Mouse (Mus musculus): ENCODE measurements around the gene Cd300ld2. TPM values are rescaled to one million over a fixed set of nuclear protein-coding genes. Genes with fewer than 3 reads are reported as not detected.

The Cd300ld2 gene
- polyA plus RNA-seq, 1 experiment from 2014 or later, result not detected

- H3K36me3 ChIP-seq, result no peaks in the 10 kb centered on the region
- H3K27me3 ChIP-seq, result no peaks in the 10 kb centered on the region
- WGBS, result 86% methylated on average over 4 of the region's 4 CpGs
- no peak within 1 kb of the TSS for H3K4me2 ChIP-seq (replicated peaks)
- no peak for ATAC-seq (replicated peaks)
- H3K4me1 ChIP-seq, result no peaks in the 10 kb centered on the region
- H3K9me3 ChIP-seq, result no peaks in the 10 kb centered on the region
- no peak within 1 kb of the TSS for H3K27ac ChIP-seq (replicated peaks)
- H3K9ac ChIP-seq (replicated peaks), result no peak within 1 kb of the TSS
- no peak within 1 kb of the TSS for H3K4me3 ChIP-seq
These were observed 26.2 kb downstream of the Cd300ld2 start, which contains the start of gene Cd300ld for GRCm38 (mm10) chr11:114989793-114990192. Gene Cd300ld (minus strand): TSS chr11:114989922.

GRCm38 (mm10) chr11:114981866-114982265 is 34.1 kb downstream of the Cd300ld2 start:
- Histone ChIP-seq H3K27me3 (no peaks in the 10 kb centered on the region), H3K9ac (replicated peaks) (no peak overlapping the region), H3K4me2 (replicated peaks) (no peak overlapping the region), H3K9me3 (peaks cover 5% of the 10 kb centered on the region; the same call in 1 of the 2 replicates), H3K4me1 (no peaks in the 10 kb centered on the region), H3K4me3 (no peak overlapping the region), H3K27ac (replicated peaks) (no peak overlapping the region), H3K36me3 (no peaks in the 10 kb centered on the region)
- WGBS, result 77% methylated on average over 4 of the region's 4 CpGs
- no peak for ATAC-seq (replicated peaks)

- Histone ChIP-seq H3K9me3 (0 out of 2 replicates have a peak, but pooled peaks cover 7% of the 10 kb centered on the region), H3K27ac (replicated peaks) (no peak overlapping the region), H3K27me3 (no peaks in the 10 kb centered on the region), H3K4me1 (no peaks in the 10 kb centered on the region), H3K9ac (replicated peaks) (no peak overlapping the region), H3K4me3 (no peak overlapping the region), H3K4me2 (replicated peaks) (no peak overlapping the region), H3K36me3 (no peaks in the 10 kb centered on the region)
- WGBS, result 77% methylated on average over 10 of the region's 10 CpGs
- no peak for ATAC-seq (replicated peaks)
These were observed 43.3 kb downstream of the Cd300ld2 start for GRCm38 (mm10) chr11:114972726-114973125.

- Histone ChIP-seq H3K4me1 (no peaks in the 10 kb centered on the region), H3K27ac (replicated peaks) (no peak within 1 kb of the TSS), H3K4me2 (replicated peaks) (no peak within 1 kb of the TSS), H3K36me3 (no peaks in the 10 kb centered on the region), H3K9ac (replicated peaks) (no peak within 1 kb of the TSS), H3K9me3 (0 out of 2 replicates have a peak, but pooled peaks cover under 1% of the 10 kb centered on the region), H3K4me3 (no peak within 1 kb of the TSS), H3K27me3 (no peaks in the 10 kb centered on the region)
- 85% methylated on average over 9 of the region's 9 CpGs for WGBS
- no peak for ATAC-seq (replicated peaks)
These were observed 47.2 kb downstream of the Cd300ld2 start, which contains the start of gene Cd300c for GRCm38 (mm10) chr11:114968752-114969207. Gene Cd300c (minus strand): TSS chr11:114969157.

- H3K4me1 ChIP-seq, result no peaks in the 10 kb centered on the region
- WGBS, result 56% methylated on average over 3 of the region's 3 CpGs
These were observed 50.7 kb downstream of the Cd300ld2 start for GRCm38 (mm10) chr11:114965182-114965828.

GRCm38 (mm10) chr11:114960369-114960768 is 55.6 kb downstream of the Cd300ld2 start:
- Histone ChIP-seq H3K9ac (replicated peaks) (no peak overlapping the region), H3K4me2 (replicated peaks) (no peak overlapping the region), H3K4me3 (no peak overlapping the region), H3K9me3 (no peaks in the 10 kb centered on the region), H3K27me3 (no peaks in the 10 kb centered on the region), H3K4me1 (no peaks in the 10 kb centered on the region), H3K27ac (replicated peaks) (no peak overlapping the region), H3K36me3 (no peaks in the 10 kb centered on the region)
- no peak for ATAC-seq (replicated peaks)
- 68% methylated on average over 1 of the region's 1 CpGs for WGBS

More at GRCm38 (mm10) chr11:114965182-114965828, 50.7 kb downstream of the Cd300ld2 start:
- no peaks in the 10 kb centered on the region for H3K27me3 ChIP-seq
- H3K4me2 ChIP-seq (replicated peaks), result no peak overlapping the region
- no peak overlapping the region for H3K27ac ChIP-seq (replicated peaks)
- no peak overlapping the region for H3K4me3 ChIP-seq
- no peaks in the 10 kb centered on the region for H3K9me3 ChIP-seq
- ATAC-seq (replicated peaks), result no peak
- no peak overlapping the region for H3K9ac ChIP-seq (replicated peaks)
- no peaks in the 10 kb centered on the region for H3K36me3 ChIP-seq

Other genes starting within 250 kb of the Cd300ld2 start
- gene Btbd17, start 220.2 kb downstream of the Cd300ld2 start, polyA plus RNA-seq (2015; fragmentation: Nextera tagmentation; extraction: Ambion mirVana), result 26.4 and 29.7 TPM in 2 replicates
- gene Gpr142, start 217.3 kb downstream of the Cd300ld2 start, polyA plus RNA-seq (2015; fragmentation: Nextera tagmentation; extraction: Ambion mirVana), result not detected in 2 replicates
- gene Gprc5c, start 165.0 kb downstream of the Cd300ld2 start, polyA plus RNA-seq (2015; fragmentation: Nextera tagmentation; extraction: Ambion mirVana), result 6.0 and 6.2 TPM in 2 replicates
- 0.46 and 0.88 TPM in 2 replicates for gene Cd300a, start 126.2 kb downstream of the Cd300ld2 start, polyA plus RNA-seq (2015; fragmentation: Nextera tagmentation; extraction: Ambion mirVana)
- gene Cd300lb, start 81.8 kb downstream of the Cd300ld2 start, polyA plus RNA-seq (2015; fragmentation: Nextera tagmentation; extraction: Ambion mirVana), result 0.20 TPM in 1 of 2 replicates, not detected in the other
- gene Cd300c, start 47.0 kb downstream of the Cd300ld2 start, polyA plus RNA-seq (2015; fragmentation: Nextera tagmentation; extraction: Ambion mirVana), result not detected in 2 replicates
- 0.08 TPM in 1 of 2 replicates, not detected in the other for gene Cd300ld, start 26.3 kb downstream of the Cd300ld2 start, polyA plus RNA-seq (2015; fragmentation: Nextera tagmentation; extraction: Ambion mirVana)
- gene Cd300c2, start 14.3 kb downstream of the Cd300ld2 start, polyA plus RNA-seq (2015; fragmentation: Nextera tagmentation; extraction: Ambion mirVana), result 1.2 and 1.6 TPM in 2 replicates
- not detected in 2 replicates for gene Cd300ld4, start 10.8 kb upstream of the Cd300ld2 start, polyA plus RNA-seq (2015; fragmentation: Nextera tagmentation; extraction: Ambion mirVana)
- gene Cd300ld5, start 21.6 kb upstream of the Cd300ld2 start, polyA plus RNA-seq (2015; fragmentation: Nextera tagmentation; extraction: Ambion mirVana), result not detected in 2 replicates
- not detected in 2 replicates for gene Cd300ld3, start 32.2 kb upstream of the Cd300ld2 start, polyA plus RNA-seq (2015; fragmentation: Nextera tagmentation; extraction: Ambion mirVana)
- gene Cd300e, start 46.0 kb upstream of the Cd300ld2 start, polyA plus RNA-seq (2015; fragmentation: Nextera tagmentation; extraction: Ambion mirVana), result 0.09 TPM in 1 of 2 replicates, not detected in the other
- gene Rab37, start 75.2 kb upstream of the Cd300ld2 start, polyA plus RNA-seq (2015; fragmentation: Nextera tagmentation; extraction: Ambion mirVana), result 0.80 and 1.0 TPM in 2 replicates
- gene Cd300lf, start 117.8 kb upstream of the Cd300ld2 start, polyA plus RNA-seq (2015; fragmentation: Nextera tagmentation; extraction: Ambion mirVana), result 0.10 TPM in 1 of 2 replicates, not detected in the other
- gene Slc9a3r1, start 147.1 kb upstream of the Cd300ld2 start, polyA plus RNA-seq (2015; fragmentation: Nextera tagmentation; extraction: Ambion mirVana), result 45.8 and 50.5 TPM in 2 replicates
- gene Tmem104, start 171.3 kb upstream of the Cd300ld2 start, polyA plus RNA-seq (2015; fragmentation: Nextera tagmentation; extraction: Ambion mirVana), result 10.8 and 12.4 TPM in 2 replicates
- gene Nat9, start 171.7 kb upstream of the Cd300ld2 start, polyA plus RNA-seq (2015; fragmentation: Nextera tagmentation; extraction: Ambion mirVana), result 19.0 and 24.1 TPM in 2 replicates